Mouse (Mus musculus): ENCODE results near the gene Kif5a. TPM values are rescaled to one million over a fixed set of nuclear protein-coding genes. Genes with fewer than 3 reads are reported as not detected.

Kif5a gene
- total and polyA plus RNA-seq, 3 experiments: 0.14 to 2.1 TPM; not detected in 1

GRCm38 (mm10) chr10:127190398-127191190 lies 72.6 kb downstream of the Kif5a start:
- no peak overlapping the region for H3K27ac ChIP-seq (ENCODE audit: insufficient read depth, low read depth)
- no peak for TF ChIP-seq CHD1 (IDR thresholded peaks at IDR 0.05; ENCODE audit: low read depth, low read length)
- no peak for TF ChIP-seq ELF1 (IDR thresholded peaks at IDR 0.05; ENCODE audit: low read depth, low read length)
- no peak for TF ChIP-seq TBP (conservative IDR thresholded peaks at IDR 0.05; ENCODE audit: low read depth, low read length)
- no peak overlapping the region for H3K9ac ChIP-seq (ENCODE audit: insufficient read depth, low read depth)
- H3K4me1 ChIP-seq (ENCODE audit: control insufficient read depth in 1 of 2, insufficient read depth in 2 of 2): peaks cover 0 to 35% of the 10 kb centered on the region in 2 experiments; a peak in 1 of 4 replicates
- DNase-seq (ENCODE audit: extremely low read depth): no peak
- peaks cover 18 to 44% of the 10 kb centered on the region in 2 experiments for H3K36me3 ChIP-seq (replicated peaks in 1 of 2; ENCODE audit: control insufficient read depth in 1 of 2, insufficient read depth in 1 of 2, low read length in 1 of 2)
- in situ Hi-C loops (cut with MboI; ENCODE audit: low pct_ligation_motif_present, low pct_unique_long_range_greater_than_20kb, low sequenced_read_pairs): no loop called here
- no peak overlapping the region for H3K4me3 ChIP-seq (replicated peaks in 1 of 3; ENCODE audit: low read depth in 2 of 3, low read length in 2 of 3, poor library complexity in 1 of 3)
- H3K4me2 ChIP-seq (ENCODE audit: insufficient read depth, low read depth, poor library complexity, severe bottlenecking): no peak overlapping the region
- H3K27me3 ChIP-seq (replicated peaks): no peaks in the 10 kb centered on the region
- H3K79me2 ChIP-seq (replicated peaks; ENCODE audit: control insufficient read depth, extremely low read depth, insufficient read depth, poor library complexity, severe bottlenecking): no peaks in the 10 kb centered on the region
- dilution Hi-C loops (cut with MboI; ENCODE audit: extremely low pct_ligation_motif_present, extremely low pct_unique_long_range_greater_than_20kb, low sequenced_read_pairs): no loop called here
- peaks cover 7% of the 10 kb centered on the region for H3K9me3 ChIP-seq (replicated peaks; ENCODE audit: low read length)

GRCm38 (mm10) chr10:127189651-127190381 lies 73.3 kb downstream of the Kif5a start, which contains the start of gene Arhgef25:
Gene Arhgef25, minus strand, starts transcription at chr10:127190083.
- TF ChIP-seq MXI1 (IDR thresholded peaks at IDR 0.05; ENCODE audit: low read depth, low read length) (no peak), ZC3H11A (IDR thresholded peaks at IDR 0.05; ENCODE audit: low read depth, low read length) (no peak), GABPA (IDR thresholded peaks at IDR 0.05; ENCODE audit: insufficient replicate concordance, low read depth, low read length) (no peak), RCOR1 (conservative IDR thresholded peaks at IDR 0.05; ENCODE audit: low read depth, low read length) (no peak), EP300 (IDR thresholded peaks at IDR 0.05; ENCODE audit: low read length) (no peak), USF1 (IDR thresholded peaks at IDR 0.05; ENCODE audit: low read depth, low read length) (no peak), MYC (IDR thresholded peaks at IDR 0.05; ENCODE audit: low read depth, low read length) (no peak), TCF12 (IDR thresholded peaks at IDR 0.05; ENCODE audit: low read depth, low read length) (no peak), TBP (conservative IDR thresholded peaks at IDR 0.05; ENCODE audit: low read depth, low read length) (no peak), MAZ (IDR thresholded peaks at IDR 0.05; ENCODE audit: low read depth, low read length) (no peak), SMC3 (IDR thresholded peaks at IDR 0.05; ENCODE audit: low read depth, low read length) (no peak), MAX (IDR thresholded peaks at IDR 0.05; ENCODE audit: low read length) (no peak), PAX5 (IDR thresholded peaks at IDR 0.05; ENCODE audit: low read length) (no peak), RAD21 (IDR thresholded peaks at IDR 0.05; ENCODE audit: low read depth, low read length) (no peak), NRF1 (IDR thresholded peaks at IDR 0.05; ENCODE audit: low read depth, low read length) (no peak), E2F4 (IDR thresholded peaks at IDR 0.05; ENCODE audit: insufficient replicate concordance, low read depth, low read length) (no peak)
- Histone ChIP-seq H3K27me3 (replicated peaks) (no peaks in the 10 kb centered on the region), H3K4me1 (ENCODE audit: control insufficient read depth in 1 of 2, insufficient read depth in 2 of 2) (peaks cover 0 to 33% of the 10 kb centered on the region in 2 experiments; a peak in 1 of 4 replicates), H3K27ac (ENCODE audit: insufficient read depth, low read depth) (no peak within 1 kb of the TSS), H3K79me2 (replicated peaks; ENCODE audit: control insufficient read depth, extremely low read depth, insufficient read depth, poor library complexity, severe bottlenecking) (no peaks in the 10 kb centered on the region), H3K9me3 (replicated peaks; ENCODE audit: low read length) (peaks cover 7% of the 10 kb centered on the region), H3K36me3 (replicated peaks in 1 of 2; ENCODE audit: control insufficient read depth in 1 of 2, insufficient read depth in 1 of 2, low read length in 1 of 2) (peaks cover 18 to 51% of the 10 kb centered on the region in 2 experiments), H3K4me3 (replicated peaks in 1 of 3; ENCODE audit: low read depth in 2 of 3, low read length in 2 of 3, poor library complexity in 1 of 3) (peak within 1 kb of the TSS in 2 of 3 experiments; percentile 68 to 76), H3K9ac (ENCODE audit: insufficient read depth, low read depth) (peak within 1 kb of the TSS; percentile 45), H3K4me2 (ENCODE audit: insufficient read depth, low read depth, poor library complexity, severe bottlenecking) (peak within 1 kb of the TSS; percentile 70)
- no peak for DNase-seq (ENCODE audit: extremely low read depth)
- dilution Hi-C loops (cut with MboI; ENCODE audit: extremely low pct_ligation_motif_present, extremely low pct_unique_long_range_greater_than_20kb, low sequenced_read_pairs): no loop called here
- in situ Hi-C loops (cut with MboI; ENCODE audit: low pct_ligation_motif_present, low pct_unique_long_range_greater_than_20kb, low sequenced_read_pairs): no loop called here
